Mouse (Mus musculus) megakaryocyte, embryonic 14.5 days (primary cell): ENCODE measurements around the gene Rapgef4. TPM values are rescaled to one million over a fixed set of nuclear protein-coding genes. Genes with fewer than 3 reads are reported as not detected.

Source experiments
- H3K27me3 ChIP-seq: replicated peaks from 2 replicates; pipeline ENCODE3; 2012; ENCODE audit warnings: inconsistent platforms
- H3K36me3 ChIP-seq: replicated peaks from 2 replicates; pipeline ENCODE3; 2012; ENCODE audit warnings: low read length, inconsistent platforms, mixed read lengths
- H3K4me1 ChIP-seq: 2 replicates; pipeline ENCODE4 v1.6.1; 2012; ENCODE audit warnings: inconsistent platforms
- H3K4me3 ChIP-seq: replicated peaks from 2 replicates; pipeline ENCODE3; 2012; ENCODE audit warnings: moderate library complexity, mild to moderate bottlenecking, inconsistent platforms
- H3K9me3 ChIP-seq: 2 replicates; pipeline ENCODE4 v1.6.1; 2012; ENCODE audit warnings: inconsistent platforms
- FLI1 ChIP-seq: IDR thresholded peaks from 2 replicates; pipeline ENCODE4 v1.6.1; 2012; ENCODE audit warnings: low read length, inconsistent platforms, mixed read lengths
- GATA1 ChIP-seq: IDR thresholded peaks from 3 replicates; pipeline ENCODE4 v1.6.1; 2012; ENCODE audit warnings: mixed read lengths, low read length, inconsistent platforms, borderline replicate concordance
- polyA plus RNA-seq: library from polyadenylated mRNA; stranded (reverse); fragments of >175 nt; gene quantifications from 2 replicates; pipeline ENCODE4 v1.2.3, GENCODE M21; 2012; ENCODE audit warnings: low replicate concordance; ENCODE audit not compliant: insufficient read depth

The Rapgef4 gene
- polyA plus RNA-seq, 1 experiment = not detected

GRCm38 (mm10) chr2:72205869-72206268, 224.8 kb downstream of the Rapgef4 start:
- Histone ChIP-seq H3K36me3 (no peaks in the 10 kb centered on the region), H3K9me3 (no peaks in the 10 kb centered on the region), H3K4me1 (peaks cover 9% of the 10 kb centered on the region), H3K27me3 (peaks cover 39% of the 10 kb centered on the region), H3K4me3 (no peak overlapping the region)
- TF ChIP-seq FLI1 (no peak), GATA1 (no peak)

- Histone ChIP-seq H3K27me3 (peaks cover 39% of the 10 kb centered on the region), H3K9me3 (no peaks in the 10 kb centered on the region), H3K36me3 (no peaks in the 10 kb centered on the region), H3K4me1 (peaks cover 9% of the 10 kb centered on the region), H3K4me3 (no peak overlapping the region)
- TF ChIP-seq GATA1 (no peak), FLI1 (no peak)
Measured at GRCm38 (mm10) chr2:72206530-72207248, 225.6 kb downstream of the Rapgef4 start.

- peaks cover 21% of the 10 kb centered on the region for H3K27me3 ChIP-seq
- no peaks in the 10 kb centered on the region for H3K36me3 ChIP-seq
- H3K4me3 ChIP-seq = no peak overlapping the region
- TF ChIP-seq GATA1 = no peak
- no peak for TF ChIP-seq FLI1
- H3K4me1 ChIP-seq = 0 out of 2 replicates have a peak, but pooled peaks cover 3% of the 10 kb centered on the region
- H3K9me3 ChIP-seq = no peaks in the 10 kb centered on the region
Measured at GRCm38 (mm10) chr2:72217336-72217735, 236.3 kb downstream of the Rapgef4 start.

- Histone ChIP-seq H3K36me3 (no peaks in the 10 kb centered on the region), H3K4me3 (no peak overlapping the region), H3K9me3 (no peaks in the 10 kb centered on the region), H3K27me3 (peaks cover 36% of the 10 kb centered on the region), H3K4me1 (0 out of 2 replicates have a peak, but pooled peaks cover 3% of the 10 kb centered on the region)
- TF ChIP-seq FLI1 = no peak
- TF ChIP-seq GATA1 = no peak
Measured at GRCm38 (mm10) chr2:72219921-72220320, 238.9 kb downstream of the Rapgef4 start.

GRCm38 (mm10) chr2:72221283-72221682, 240.2 kb downstream of the Rapgef4 start:
- H3K9me3 ChIP-seq = no peaks in the 10 kb centered on the region
- no peak overlapping the region for H3K4me3 ChIP-seq
- H3K27me3 ChIP-seq = peaks cover 44% of the 10 kb centered on the region
- 0 out of 2 replicates have a peak, but pooled peaks cover 3% of the 10 kb centered on the region for H3K4me1 ChIP-seq
- TF ChIP-seq FLI1 (no peak), GATA1 (no peak)
- H3K36me3 ChIP-seq = no peaks in the 10 kb centered on the region

GRCm38 (mm10) chr2:72221706-72222105, 240.7 kb downstream of the Rapgef4 start:
- no peak overlapping the region for H3K4me3 ChIP-seq

GRCm38 (mm10) chr2:72222276-72222675, 241.2 kb downstream of the Rapgef4 start:
- Histone ChIP-seq H3K9me3 (no peaks in the 10 kb centered on the region), H3K36me3 (no peaks in the 10 kb centered on the region), H3K27me3 (peaks cover 47% of the 10 kb centered on the region), H3K4me1 (0 out of 2 replicates have a peak, but pooled peaks cover 3% of the 10 kb centered on the region), H3K4me3 (no peak overlapping the region)
- no peak for TF ChIP-seq GATA1
- no peak for TF ChIP-seq FLI1

More at GRCm38 (mm10) chr2:72221706-72222105, 240.7 kb downstream of the Rapgef4 start:
- TF ChIP-seq FLI1 (no peak), GATA1 (no peak)
- peaks cover 45% of the 10 kb centered on the region for H3K27me3 ChIP-seq
- H3K36me3 ChIP-seq = no peaks in the 10 kb centered on the region
- H3K9me3 ChIP-seq = no peaks in the 10 kb centered on the region
- 0 out of 2 replicates have a peak, but pooled peaks cover 3% of the 10 kb centered on the region for H3K4me1 ChIP-seq

- no peaks in the 10 kb centered on the region for H3K9me3 ChIP-seq
- no peaks in the 10 kb centered on the region for H3K36me3 ChIP-seq
- no peak overlapping the region for H3K4me3 ChIP-seq
- TF ChIP-seq GATA1 (no peak), FLI1 (no peak)
- no peaks in the 10 kb centered on the region for H3K4me1 ChIP-seq
- H3K27me3 ChIP-seq = peaks cover 45% of the 10 kb centered on the region
Measured at GRCm38 (mm10) chr2:72222736-72223455, 241.9 kb downstream of the Rapgef4 start.

- no peaks in the 10 kb centered on the region for H3K4me1 ChIP-seq
- peaks cover 40% of the 10 kb centered on the region for H3K27me3 ChIP-seq
- H3K36me3 ChIP-seq = no peaks in the 10 kb centered on the region
- H3K4me3 ChIP-seq = no peak overlapping the region
- no peak for TF ChIP-seq GATA1
- no peak for TF ChIP-seq FLI1
- no peaks in the 10 kb centered on the region for H3K9me3 ChIP-seq
Measured at GRCm38 (mm10) chr2:72223479-72223878, 242.4 kb downstream of the Rapgef4 start.

GRCm38 (mm10) chr2:72226006-72226405, 245.0 kb downstream of the Rapgef4 start:
- no peaks in the 10 kb centered on the region for H3K4me1 ChIP-seq
- H3K4me3 ChIP-seq = no peak overlapping the region
- H3K36me3 ChIP-seq = no peaks in the 10 kb centered on the region
- H3K9me3 ChIP-seq = no peaks in the 10 kb centered on the region
- no peak for TF ChIP-seq FLI1
- no peak for TF ChIP-seq GATA1
- H3K27me3 ChIP-seq = peaks cover 53% of the 10 kb centered on the region
